Mouse (Mus musculus) spleen, postnatal 4 days (tissue): ENCODE results near the gene Ankrd24.

Experiments
- DNase-seq, 2 experiments: peaks; one replicate each; pipeline ENCODE4 v3.0.0; 2022; ENCODE audit warnings: low spot score in 2 of 2

The Ankrd24 gene

GRCm38 (mm10) chr10:81628390-81628789 is at the start of gene Ankrd24:
Ankrd24 (plus strand) TSS chr10:81628540.
- DNase-seq, result no peak

- no peak for DNase-seq
Measured at GRCm38 (mm10) chr10:81579967-81580366, 48.4 kb upstream of the Ankrd24 start.

GRCm38 (mm10) chr10:81580441-81581070 is 47.8 kb upstream of the Ankrd24 start:
- DNase-seq, result peak in 1 of 2 experiments; percentile 68

- no peak for DNase-seq
Measured at GRCm38 (mm10) chr10:81583347-81583746, 45.0 kb upstream of the Ankrd24 start.

- no peak for DNase-seq
Measured at GRCm38 (mm10) chr10:81588739-81589138, 39.6 kb upstream of the Ankrd24 start.

GRCm38 (mm10) chr10:81591846-81592245 is 36.5 kb upstream of the Ankrd24 start:
- no peak for DNase-seq

GRCm38 (mm10) chr10:81592631-81593030 is 35.7 kb upstream of the Ankrd24 start:
- no peak for DNase-seq

GRCm38 (mm10) chr10:81593223-81593622 is 35.1 kb upstream of the Ankrd24 start:
- DNase-seq, result no peak

- DNase-seq, result no peak
Measured at GRCm38 (mm10) chr10:81593935-81594334, 34.4 kb upstream of the Ankrd24 start.

- no peak for DNase-seq
Measured at GRCm38 (mm10) chr10:81595599-81595998, 32.7 kb upstream of the Ankrd24 start.

GRCm38 (mm10) chr10:81596611-81597010 is 31.7 kb upstream of the Ankrd24 start:
- no peak for DNase-seq

GRCm38 (mm10) chr10:81597137-81597950 is 31.0 kb upstream of the Ankrd24 start:
- DNase-seq, result peak in 1 of 2 experiments; percentile 65

GRCm38 (mm10) chr10:81598342-81598741 is 30.0 kb upstream of the Ankrd24 start:
- no peak for DNase-seq

GRCm38 (mm10) chr10:81598871-81599270 is 29.5 kb upstream of the Ankrd24 start:
- DNase-seq, result no peak

- no peak for DNase-seq
Measured at GRCm38 (mm10) chr10:81599630-81600029, 28.7 kb upstream of the Ankrd24 start.

- no peak for DNase-seq
Measured at GRCm38 (mm10) chr10:81600096-81600495, 28.2 kb upstream of the Ankrd24 start.

GRCm38 (mm10) chr10:81600738-81601203 is 27.6 kb upstream of the Ankrd24 start, which contains the start of gene Tle6:
Tle6 (minus strand) TSS chr10:81601073.
- peak; percentile 90 to 95 for DNase-seq

- DNase-seq, result no peak
Measured at GRCm38 (mm10) chr10:81601396-81601905, 26.9 kb upstream of the Ankrd24 start.

GRCm38 (mm10) chr10:81602741-81603151 is 25.6 kb upstream of the Ankrd24 start:
- no peak for DNase-seq

GRCm38 (mm10) chr10:81604019-81604967 is 24.0 kb upstream of the Ankrd24 start:
- DNase-seq, result no peak

- peak; percentile 81 to 92 for DNase-seq
Measured at GRCm38 (mm10) chr10:81604968-81605665, 23.2 kb upstream of the Ankrd24 start.
